Mouse (Mus musculus) E14TG2a.4 (cell line): ENCODE data around the gene Amh.

Experiments
- CTCF ChIP-seq: conservative IDR thresholded peaks from 2 replicates; pipeline ENCODE4 v1.5.1; 2014; ENCODE audit warnings: low read length
- NANOG ChIP-seq: IDR thresholded peaks from 2 replicates; pipeline ENCODE4 v1.6.1; 2014; ENCODE audit warnings: borderline replicate concordance, low read length, mixed read lengths
- POU5F1 ChIP-seq: IDR thresholded peaks from 2 replicates; pipeline ENCODE4 v1.6.1; 2014; ENCODE audit warnings: low read length, borderline replicate concordance

GRCm38 (mm10) chr10:80773816-80774215 lies 31.2 kb upstream of the Amh start:
- TF ChIP-seq CTCF (no peak), NANOG (no peak), POU5F1 (no peak)
